Mouse (Mus musculus) neutrophil, adult 5-6 weeks (primary cell): ENCODE measurements around the gene Actn4. TPM values are rescaled to one million over a fixed set of nuclear protein-coding genes. Genes with fewer than 3 reads are reported as not detected.
"Not testable (repeated sequence)": the region's sequence is repeated elsewhere in the genome, so short reads cannot be mapped to it uniquely, and the experiment has no call there.

ENCODE experiments used
- ATAC-seq: fragments of 151-379, 151-347 bp; 2 replicates; pipeline ENCODE4 v1.8.0; 2017; ENCODE audit warnings: mild to moderate bottlenecking, moderate TSS enrichment; ENCODE audit not compliant: insufficient number of reproducible peaks, poor library complexity, low FRiP score, severe bottlenecking; ENCODE audit errors: extremely low read depth
- total RNA-seq: library from RNA; stranded (forward); fragments of 200-1000 nt; gene quantifications from 2 replicates; pipeline ENCODE4 v1.2.3, GENCODE M21; 2017

The Actn4 gene
- total RNA-seq, 1 experiment from 2014 or later = 36.4 TPM

DNA sequence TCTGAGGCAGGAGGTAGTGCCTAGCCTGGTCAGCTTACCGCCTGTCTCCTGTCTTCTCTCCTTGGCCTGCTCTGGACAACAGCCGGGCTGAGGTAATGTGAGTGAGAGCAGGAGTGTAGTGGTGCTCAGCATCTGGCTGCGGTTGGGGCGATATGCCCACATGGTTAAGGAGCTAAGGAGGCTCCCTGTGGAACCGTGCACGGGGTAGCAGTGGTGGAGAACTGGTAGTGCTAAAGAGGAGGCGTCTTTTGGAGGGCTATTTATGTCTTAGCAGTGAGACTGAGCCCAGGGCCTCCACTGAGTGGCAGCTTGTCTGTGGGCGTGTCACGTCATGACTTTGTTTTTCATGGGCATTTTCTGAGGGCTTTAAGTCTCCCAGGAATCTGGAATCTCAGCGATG, 58.4 kb downstream of the Actn4 start:
- no peak for ATAC-seq

DNA sequence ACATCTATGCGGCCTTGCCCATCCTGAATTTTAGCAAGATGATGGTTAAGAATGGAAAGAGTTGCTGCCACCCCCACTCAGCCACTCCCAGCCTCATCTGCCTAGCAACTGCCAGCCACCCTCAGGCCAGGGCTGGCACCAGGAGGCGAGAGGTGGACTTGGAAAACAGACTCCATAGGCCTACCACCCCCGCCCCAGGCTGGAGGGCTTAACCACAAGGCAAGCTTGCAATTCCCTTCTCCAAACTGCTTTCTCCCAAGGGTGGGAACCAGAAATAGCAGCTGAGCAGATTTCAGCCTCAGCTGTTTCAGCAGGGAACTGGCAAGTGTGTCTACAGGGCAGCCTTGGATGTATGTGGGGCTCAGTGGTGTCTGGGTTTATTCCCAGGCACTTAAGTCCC, 59.3 kb downstream of the Actn4 start:
- ATAC-seq = no peak

DNA sequence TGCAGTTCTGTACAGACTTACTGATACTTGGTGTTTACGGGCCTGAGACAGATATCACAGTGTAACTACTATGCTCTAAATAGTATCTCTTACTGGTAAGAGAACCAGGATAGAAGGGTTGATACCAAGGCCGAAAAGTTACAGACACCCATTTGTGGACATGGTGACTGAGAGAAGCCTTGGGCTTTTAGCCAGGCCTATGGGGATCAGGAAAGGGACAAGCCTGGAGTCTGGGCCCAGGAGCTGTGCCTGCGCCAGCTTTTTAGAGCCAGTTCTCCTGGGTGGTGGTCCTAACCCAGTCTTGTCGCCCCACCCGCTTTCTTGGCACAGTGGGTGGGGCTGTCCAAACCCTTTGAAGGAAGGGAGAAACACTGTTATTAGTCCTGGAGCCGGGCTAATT, 60.0 kb downstream of the Actn4 start:
- ATAC-seq = no peak

DNA sequence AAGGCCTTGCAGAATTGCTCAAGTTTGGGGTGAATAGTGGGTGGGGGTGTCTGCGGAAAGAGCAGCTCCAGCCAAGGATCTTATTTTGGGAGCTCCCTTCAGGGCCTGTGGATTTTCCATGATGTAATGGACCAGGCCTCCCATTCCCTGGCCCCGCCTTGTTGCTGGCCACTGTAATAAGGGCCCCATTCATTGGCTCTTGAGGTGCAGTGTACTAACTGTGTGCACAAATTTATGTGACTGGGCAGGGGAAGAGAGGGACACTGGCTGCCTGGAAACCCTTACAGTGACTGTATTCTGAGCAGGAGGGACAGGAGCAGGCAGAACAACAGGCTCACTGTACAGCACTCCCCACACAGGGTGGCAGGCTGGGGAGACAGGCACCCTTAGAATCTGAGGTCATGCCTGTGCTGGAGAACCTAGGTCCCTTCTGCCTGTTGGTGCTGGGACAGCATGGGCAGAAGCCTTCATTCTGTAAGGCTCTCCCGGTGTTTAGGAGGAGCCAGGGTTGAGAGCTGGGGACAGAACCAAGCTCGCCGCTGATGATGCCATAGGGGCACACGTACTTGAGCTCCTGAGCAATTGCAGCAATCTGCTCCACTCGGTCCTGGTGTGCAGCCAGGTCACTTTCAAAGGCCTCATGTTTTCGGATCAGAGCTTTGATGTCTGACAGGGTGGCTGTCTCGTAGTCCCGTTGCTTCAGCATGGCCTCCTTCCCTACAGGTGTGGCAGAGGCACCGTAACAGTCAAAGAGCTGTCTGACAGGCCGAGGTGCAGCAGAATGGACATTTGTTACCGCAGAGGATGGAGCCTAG, 60.6 kb downstream of the Actn4 start:
- ATAC-seq = no peak

DNA sequence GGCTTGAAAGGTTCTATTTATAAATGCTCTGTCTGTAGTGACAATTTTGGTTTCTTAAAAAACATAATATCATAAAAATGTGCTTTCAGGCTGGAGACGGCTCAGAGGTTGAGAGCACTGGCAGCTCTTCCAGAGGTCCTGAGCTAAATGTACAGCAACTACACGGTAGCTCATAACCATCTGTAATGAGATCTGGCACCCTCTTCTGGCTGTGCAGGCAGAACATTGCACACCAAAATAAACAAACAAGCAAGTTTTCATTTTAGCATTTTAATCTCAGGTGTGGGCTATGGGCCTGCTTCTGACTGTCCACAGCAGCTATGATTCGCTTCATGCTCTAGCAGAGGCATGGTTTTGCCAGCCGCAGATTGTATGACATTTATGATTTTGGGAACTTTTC, 62.2 kb downstream of the Actn4 start:
- no peak for ATAC-seq

DNA sequence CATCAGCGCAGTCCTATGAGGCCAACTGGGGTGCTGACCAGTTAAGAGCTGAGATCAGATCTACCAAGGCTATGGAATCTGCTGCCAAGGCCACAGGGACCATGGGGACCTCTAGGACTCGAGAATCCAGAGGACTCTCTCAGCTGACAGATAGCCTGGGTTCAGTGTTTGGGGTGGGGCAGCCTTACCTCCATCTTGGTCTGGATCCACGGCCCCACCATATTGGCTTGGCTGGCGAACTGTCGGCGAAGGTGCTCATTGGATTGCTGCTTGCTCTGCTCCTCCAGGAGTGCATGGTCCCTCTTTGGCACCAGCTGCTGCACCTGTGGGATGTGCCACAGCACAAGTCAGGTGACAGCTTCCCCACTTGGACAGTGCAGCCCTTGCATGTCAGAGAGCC, 64.5 kb downstream of the Actn4 start:
- no peak for ATAC-seq

DNA sequence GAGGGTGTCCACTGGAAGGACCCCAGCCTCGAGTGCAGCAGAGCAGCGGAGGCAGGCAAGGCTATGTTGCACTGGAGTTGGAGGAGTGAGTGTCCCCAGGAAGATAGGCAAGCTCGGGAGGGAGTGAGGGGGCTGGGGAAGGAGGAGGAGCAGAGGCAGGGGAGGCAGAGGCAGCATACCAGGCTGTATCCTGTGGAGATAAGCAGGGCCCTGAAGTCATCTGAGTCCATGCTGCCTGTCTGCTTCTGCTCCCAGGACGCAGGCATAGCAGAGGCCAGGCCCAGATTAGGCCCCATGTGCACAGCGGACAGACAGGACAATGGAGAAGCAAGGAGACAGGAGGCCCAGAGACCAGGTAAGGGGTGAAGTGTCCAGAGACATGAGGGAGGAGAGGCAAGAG, 67.2 kb downstream of the Actn4 start:
- no peak for ATAC-seq

DNA sequence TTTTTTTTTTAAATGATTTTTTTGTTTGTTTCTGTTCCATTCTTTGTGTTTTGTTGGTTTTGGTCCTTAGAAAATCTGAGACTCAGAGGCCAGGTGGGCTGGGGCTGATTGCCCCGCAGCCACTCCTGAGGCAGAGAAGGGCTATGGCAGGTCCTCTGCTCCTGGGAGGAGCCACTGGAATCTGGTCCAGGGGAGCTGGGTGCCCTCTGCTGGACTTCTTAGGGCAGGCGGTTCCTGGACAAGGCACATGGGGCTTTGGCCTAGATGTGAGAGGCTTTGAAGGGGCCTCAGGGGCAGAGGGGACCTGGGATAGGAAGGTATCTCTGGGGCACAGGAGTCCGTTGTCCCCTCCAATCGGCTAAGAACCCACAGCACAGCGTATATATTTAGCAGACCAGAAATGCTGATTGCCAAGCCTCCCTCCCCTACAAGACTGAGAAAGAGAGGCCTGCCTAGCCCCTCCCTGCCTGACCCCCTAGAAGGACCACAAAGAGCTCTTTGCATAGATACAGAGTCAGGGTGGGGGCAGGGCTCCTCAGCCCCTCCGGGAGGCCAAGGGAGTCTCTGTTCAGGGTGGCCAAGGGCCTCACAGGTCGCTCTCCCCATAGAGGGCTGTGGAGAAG, 68.4 kb downstream of the Actn4 start:
- no peak for ATAC-seq

DNA sequence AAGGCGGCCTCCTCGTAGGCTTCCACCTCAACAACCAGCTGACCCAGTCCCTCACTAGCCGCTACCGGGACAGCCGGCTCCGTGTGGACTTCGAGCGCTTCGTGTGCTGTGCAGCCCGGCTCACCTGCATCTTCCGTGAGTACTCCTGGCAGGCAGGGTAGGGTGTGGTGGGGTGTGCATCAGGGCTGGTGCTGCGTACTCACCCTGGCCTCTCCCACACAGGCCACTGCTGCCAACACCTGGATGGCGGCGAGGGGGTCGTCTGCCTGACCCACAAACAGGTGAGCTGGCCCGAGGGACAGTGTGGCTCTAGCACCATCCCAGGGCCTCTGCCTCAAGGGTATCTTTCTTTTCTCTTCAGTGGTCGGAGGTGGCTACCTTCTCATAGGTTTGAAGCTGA, 69.5 kb downstream of the Actn4 start:
- no peak for ATAC-seq

DNA sequence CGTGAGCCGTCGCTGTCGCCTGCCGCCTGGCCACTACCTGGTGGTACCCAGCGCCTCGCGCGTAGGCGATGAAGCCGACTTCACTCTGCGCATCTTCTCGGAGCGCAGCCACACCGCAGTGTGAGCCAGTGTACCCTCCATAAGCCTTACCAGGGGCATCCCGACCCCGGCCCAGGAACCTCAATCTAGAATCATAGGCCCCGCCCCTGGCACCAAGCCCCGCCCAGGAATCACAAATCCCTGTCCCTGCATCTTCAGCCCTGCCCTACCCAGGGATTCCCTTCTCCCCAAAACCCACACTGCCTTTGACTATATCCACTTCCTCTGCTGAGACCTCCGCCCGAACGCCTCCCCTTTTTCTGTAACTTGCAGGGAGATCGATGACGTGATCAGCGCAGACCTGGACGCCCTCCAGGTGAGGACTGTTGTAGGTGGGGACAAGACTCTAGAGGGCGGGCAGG, 73.4 kb downstream of the Actn4 start:
- ATAC-seq = no peak

DNA sequence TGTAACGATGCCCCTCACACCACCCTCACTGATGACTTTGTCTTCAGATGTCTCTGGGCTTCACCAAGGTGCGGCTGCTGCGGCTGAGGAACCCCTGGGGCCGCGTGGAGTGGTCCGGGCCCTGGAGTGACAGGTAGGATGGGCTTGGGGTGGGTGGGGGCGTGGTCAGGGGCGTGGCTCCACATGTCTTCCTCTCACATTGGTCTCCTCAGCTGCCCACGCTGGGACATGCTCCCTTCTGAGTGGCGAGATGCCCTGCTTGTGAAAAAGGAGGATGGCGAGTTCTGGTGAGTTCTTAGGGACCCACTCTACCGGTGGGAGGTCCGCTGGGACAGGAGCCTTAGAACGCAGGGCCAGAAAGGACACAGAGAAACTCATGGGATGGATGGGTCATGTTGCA, 75.7 kb downstream of the Actn4 start:
- no peak for ATAC-seq

DNA sequence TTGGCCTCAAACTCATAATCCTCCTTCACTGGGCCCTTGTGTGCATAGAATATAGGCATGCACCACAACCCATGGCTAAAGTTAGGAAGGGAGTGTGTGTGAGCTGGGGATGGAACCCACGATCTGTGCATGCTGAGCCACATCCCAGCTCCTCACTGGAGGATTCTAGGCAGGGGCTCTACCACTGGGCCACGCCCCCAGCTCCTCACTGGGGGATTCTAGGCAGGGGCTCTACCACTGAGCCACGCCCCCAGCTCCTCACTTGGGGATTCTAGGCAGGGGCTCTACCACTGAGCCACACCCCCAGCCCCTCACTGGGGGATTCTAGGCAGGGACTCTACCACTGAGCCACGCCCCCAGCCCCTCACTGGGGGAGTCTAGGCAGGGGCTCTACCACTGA, 78.4 kb downstream of the Actn4 start:
- ATAC-seq = not testable (repeated sequence)

DNA sequence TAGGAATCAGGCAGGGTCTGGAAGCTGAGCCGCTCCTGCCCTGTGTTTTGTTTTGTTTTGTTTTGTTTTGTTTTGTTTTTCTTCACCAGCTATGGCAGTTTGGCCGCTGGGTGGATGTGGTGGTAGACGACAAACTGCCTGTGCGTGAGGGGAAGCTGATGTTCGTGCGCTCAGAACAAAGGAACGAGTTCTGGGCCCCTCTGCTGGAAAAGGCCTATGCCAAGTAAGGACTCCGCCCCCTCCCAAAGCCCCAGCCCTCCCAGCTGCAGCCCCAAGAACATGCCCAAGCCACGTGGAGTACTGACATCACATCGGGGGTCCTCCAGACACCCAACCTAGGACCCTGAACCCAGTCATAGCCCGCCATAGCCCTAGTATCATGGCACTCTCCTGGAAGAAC, 79.1 kb downstream of the Actn4 start:
- no peak for ATAC-seq

DNA sequence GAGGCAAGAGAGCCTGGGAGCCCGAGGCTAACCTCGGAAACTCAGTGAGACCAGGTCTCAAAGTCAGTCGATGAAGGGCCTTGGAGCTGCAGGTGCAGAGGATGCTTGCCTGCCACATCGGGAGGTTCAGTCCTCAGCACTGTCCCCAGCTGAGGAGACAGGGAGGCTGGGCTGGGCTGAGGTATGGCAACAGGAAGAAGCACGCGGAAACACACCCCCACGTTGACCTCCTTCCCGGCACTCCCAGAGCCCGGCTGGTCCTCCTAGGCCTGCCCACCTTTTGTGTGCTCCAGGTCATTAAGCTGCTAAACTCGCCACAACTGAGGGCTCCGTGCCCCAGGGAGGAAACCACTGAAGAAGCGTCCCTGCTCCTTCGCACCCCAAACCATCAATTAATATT, 80.9 kb downstream of the Actn4 start, which contains the start of gene Capn12:
Capn12 (plus strand) TSS at position 224 of the 400 bp plus-strand sequence.
- ATAC-seq = no peak

DNA sequence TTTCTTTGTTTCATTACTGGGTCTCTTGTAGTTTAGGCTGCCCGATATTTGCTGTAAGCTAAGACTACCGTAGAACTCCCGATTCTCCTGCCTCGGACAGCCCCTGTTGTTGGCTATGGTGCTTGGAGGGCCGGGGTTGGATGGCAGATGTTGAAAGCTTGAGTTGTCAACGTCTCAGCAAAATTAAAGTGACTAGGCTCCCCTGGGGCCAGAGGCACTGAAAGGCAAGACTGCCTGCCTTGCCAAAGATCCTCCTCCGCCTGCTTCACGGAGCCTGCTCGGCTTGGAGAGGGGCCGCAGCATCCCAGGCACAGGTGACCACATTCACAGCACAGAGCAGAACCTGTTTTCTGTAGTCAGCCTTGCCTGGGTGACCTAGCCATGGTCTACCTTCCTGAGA, 81.6 kb downstream of the Actn4 start:
- no peak for ATAC-seq

DNA sequence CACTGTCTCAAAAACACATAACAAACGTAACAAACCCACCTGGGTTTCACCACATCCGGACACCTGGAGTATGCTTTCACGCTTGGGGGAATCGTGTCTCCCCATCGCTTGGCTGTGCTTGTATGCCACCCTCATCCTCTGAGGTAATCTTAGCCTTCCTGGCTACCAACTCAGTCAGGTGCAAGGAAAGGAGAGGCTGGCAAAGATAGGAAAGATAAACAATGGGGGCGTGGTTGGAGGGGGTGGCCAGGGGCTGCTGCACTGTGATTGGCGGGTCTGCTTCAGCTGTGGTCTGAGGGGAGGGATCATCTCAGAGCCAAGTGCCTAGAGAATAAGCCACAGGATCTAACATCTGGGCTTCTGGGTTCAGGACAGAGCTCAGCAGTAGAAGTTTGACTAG, 82.5 kb downstream of the Actn4 start:
- ATAC-seq = no peak

DNA sequence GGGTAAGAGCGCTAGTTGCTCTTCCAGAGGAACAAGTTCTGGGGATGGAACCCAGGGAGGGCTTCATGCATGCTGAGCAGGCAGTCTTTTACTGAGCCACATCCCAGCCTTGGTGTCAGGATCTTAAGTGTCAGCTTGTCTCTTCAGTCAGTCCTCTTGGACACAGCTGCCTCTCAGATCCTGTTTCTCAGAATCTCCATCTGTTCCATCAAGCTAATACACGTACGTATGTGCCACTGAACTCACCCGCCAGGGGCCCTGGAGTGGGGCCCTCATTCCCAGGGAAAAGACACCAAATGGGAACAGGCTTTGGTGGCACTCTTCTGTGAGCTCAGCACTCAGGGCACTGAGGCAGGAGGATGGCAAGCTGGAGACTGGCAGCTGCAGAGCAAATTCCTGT, 84.3 kb downstream of the Actn4 start:
- no peak for ATAC-seq

DNA sequence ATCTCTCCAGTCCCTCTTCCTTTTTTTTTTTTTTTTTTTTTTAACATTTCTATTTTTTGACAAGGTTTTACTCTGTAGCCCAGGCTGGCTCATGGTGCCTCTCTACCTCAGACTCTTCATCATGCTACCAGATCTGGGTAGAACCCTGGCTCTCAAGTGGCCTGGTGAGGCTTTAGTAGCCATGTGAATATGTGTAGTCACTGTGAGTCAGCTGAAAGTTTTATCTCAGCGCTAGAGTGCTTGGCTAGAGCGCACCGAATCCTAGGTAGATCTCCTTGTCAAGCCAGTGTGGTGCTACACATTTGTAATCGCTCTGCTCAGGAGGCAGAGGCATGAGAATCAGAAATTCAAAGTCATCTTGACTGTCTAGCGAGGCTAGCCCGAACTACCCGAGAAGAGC, 85.0 kb downstream of the Actn4 start:
- ATAC-seq = no peak

DNA sequence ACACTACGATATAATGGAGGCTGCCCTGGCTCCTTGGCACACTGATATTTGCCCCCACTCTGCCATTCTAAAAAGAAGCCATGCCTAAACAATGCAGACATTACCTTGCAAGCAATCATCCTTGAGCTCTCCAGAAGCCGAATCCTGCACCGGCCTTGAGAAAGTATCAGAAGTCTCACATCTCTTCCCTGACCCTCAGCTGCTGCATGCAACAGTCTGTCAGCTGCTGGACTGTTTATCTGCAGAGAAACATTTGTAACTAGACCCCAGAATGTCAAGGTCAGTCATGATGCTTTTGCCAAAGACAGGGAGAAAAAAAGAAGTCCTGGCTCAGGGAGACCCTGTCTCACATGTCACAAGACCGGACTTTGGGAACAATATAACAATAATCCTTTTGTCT, 86.0 kb downstream of the Actn4 start:
- no peak for ATAC-seq

DNA sequence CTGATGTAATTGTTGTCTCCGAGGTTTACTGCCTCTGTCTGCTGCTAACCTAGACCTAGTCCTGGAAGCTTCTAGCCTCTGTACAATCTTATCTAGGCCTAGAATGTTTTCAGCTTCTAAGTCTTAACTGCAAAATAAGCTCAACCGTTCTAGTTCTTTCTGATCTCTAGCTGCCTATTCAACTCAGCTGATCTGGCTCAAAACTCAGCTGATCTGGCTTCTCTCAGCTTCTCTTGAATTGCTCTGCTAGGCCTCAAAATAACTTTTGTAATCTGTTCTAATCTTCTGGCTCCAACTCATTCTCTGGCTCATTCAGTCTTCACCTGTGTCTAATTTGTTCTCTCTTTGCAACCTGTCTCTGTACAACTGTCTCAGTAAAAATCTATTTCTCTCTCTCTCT, 87.6 kb downstream of the Actn4 start:
- no peak for ATAC-seq
